Mouse (Mus musculus): ENCODE measurements around the gene Atp5d. TPM values are rescaled to one million over a fixed set of nuclear protein-coding genes. Genes with fewer than 3 reads are reported as not detected.
A peak's percentile ranks its signal among the peaks of the same experiment; 100 is the strongest.

Gene Atp5d
- total RNA-seq, 2 experiments from 2014 or later, result 12.1 to 48.8 TPM

DNA sequence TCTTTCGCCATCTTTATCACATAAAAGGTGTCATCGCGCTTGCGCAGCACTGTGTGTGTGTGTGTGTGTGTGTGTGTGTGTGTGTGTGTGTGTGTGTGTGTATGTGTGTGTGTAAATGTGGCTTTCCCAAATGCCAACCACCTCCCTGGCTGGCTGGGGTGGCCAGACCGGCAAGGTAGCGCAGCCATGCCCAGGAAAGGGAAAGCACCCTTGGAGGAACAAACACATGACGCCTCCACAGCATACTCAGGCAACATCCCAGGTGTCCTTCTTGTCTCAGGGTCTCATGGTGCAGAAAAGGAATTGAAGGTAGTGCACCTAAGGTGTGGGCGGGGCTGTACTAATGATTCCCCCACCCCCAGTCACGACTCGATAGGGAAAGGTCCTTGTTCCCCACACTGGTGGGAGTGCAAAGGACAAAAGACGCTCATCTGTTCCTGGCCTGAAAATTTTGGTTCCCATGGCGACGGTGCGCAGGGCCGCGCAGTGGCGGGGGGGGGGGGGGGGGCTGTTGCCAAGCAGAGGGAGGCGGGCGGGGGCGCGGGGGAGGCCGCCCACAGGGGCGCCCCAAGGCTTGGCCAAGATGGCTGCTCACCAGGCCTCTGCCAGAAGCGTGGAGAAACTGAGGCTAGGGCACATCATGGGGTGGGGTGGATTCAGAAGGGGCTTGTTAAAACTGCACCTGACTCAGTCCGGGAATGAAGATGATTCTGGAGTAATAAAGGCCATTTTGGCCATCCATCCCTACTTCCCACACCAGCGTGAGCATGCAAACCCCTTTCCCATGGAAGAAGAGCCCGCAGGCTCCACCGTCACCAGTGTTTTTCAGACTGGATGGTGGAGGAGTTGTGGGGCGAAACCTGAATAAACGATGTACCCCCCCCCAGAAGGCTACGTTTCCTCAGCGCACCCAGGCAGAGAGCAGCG lies 543 bp upstream of the Atp5d start:
- no peak for ATAC-seq (replicated peaks; ENCODE audit: low FRiP score, poor library complexity, severe bottlenecking)

DNA sequence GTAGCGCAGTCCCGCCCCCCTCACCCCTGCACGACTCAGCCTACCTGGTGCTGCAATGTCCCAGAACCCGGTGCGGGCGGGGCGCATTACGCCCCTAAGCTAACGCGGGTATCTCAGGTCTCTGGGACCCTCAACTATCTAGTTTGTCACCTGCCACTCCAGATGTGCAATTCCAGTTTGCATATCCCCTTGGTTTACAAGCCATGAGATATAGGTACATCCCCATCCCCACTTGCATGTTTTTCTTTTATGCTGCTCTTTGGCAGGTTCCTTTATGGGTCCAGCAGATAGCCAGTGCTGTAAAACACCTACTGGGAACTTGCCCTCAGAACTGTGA lies 975 bp downstream of the Atp5d start:
- no peak for ATAC-seq (replicated peaks; ENCODE audit: low FRiP score, poor library complexity, severe bottlenecking)

DNA sequence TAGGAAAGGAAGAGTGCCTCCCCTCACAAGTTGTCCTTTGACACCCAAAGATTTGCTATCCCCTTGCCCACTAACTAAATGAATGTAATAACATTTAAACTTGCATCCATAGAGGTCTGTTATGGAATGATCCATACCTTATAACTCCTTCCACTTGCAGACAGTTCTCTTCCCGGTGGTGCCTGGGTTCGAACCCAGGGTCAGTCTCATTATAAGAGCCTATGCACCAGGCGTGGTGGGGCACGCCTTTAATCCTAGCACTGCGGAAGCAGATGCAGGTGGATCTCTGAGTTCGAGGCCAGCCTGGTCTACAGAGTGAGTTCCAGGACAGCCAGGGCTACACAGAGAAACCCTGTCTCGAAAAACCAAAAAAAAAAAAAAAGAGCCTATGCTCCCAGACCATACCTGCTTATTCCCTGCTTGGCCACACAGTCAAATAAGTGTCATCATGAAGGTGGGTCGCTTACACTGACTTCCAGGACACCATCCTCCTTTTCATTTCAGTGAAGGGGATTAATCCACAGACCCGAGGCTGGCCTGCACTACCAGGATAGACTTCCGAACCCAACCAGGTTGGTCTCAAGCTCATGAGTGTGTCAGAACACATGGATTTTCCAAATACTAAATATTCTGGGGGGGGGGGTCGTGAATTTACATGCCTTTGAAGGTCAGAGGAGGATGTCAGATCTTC lies 1.7 kb downstream of the Atp5d start:
- ATAC-seq (replicated peaks; ENCODE audit: low FRiP score, poor library complexity, severe bottlenecking), result no peak

DNA sequence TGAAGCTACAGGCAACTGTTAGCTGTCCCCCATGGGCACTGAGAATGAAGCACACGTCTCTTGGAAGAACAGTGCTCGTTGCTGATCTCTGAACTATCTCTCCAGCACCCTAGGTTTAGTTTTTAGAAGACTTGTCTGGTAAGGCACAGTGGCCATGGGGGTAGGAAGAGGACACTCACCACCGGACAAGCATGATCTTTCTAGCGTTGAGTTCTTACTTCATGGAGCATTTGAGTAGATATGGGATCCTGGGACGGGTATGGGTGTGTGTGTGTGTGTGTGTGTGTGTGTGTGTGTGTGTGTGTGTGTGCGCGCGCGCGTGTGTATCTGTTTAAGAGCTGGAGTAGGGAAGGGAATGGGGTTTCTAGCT lies 2.2 kb downstream of the Atp5d start, which contains the start of gene Cbarp:
Gene Cbarp, minus strand, starts transcription at position 170 of the 370 bp plus-strand sequence.
- no peak for ATAC-seq (replicated peaks; ENCODE audit: low FRiP score, poor library complexity, severe bottlenecking)

DNA sequence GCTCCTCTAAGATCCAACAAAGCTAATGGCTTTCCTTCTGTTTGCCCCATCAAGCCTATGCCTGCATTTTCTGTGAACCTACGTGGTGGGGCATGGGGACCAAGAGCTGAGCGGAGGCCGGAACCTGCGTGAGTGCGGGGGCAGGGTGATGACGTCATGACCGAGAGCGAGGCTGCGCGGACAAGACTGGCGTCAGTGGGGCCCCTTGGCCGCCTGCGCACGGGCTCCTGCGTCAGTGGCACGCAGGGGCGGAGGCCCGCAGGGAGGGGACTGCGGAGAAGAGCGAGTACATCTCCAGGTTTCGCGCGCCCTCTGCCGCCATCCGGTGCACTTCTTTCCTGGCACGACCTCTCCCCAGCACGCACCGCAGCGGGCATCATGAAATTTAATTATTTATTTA lies 2.8 kb downstream of the Atp5d start:
- peak; percentile 71 for ATAC-seq (replicated peaks; ENCODE audit: low FRiP score, poor library complexity, severe bottlenecking)

DNA sequence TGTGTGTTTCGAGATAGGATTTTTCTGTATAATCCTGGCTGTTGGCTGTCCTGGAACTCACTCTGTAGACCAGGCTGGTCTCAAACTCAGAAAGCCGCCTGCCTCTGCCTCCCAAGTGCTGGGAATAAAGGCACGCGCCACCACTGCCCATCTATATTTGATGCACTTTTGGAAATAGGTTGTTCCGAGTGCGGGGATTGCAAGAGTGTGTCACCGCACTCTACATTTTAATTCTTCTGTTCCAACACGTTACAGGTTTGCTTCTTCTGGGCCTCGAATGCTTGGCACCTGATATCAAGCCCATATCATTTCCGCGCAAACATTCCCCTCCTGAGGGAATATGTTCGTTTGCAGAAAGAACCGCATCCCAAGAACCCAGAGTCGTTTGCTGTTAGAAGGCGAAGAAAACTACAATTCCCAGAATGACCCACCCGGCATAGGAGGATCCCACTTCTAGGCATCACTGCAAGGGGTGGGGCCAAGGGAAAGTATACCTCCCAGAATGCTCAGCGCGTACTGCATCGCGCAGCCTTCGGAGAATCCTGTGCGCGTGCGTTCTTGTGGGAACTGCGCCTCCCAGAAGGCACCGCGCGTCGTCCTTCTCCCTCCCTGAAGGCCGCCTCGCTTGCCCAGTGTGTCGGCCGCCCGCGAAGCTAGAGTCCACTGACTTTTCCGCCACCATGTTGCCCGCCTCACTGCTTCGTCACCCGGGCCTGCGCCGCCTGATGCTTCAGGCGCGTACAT lies 3.5 kb downstream of the Atp5d start:
- ATAC-seq (replicated peaks; ENCODE audit: low FRiP score, poor library complexity, severe bottlenecking), result peak; percentile 72

DNA sequence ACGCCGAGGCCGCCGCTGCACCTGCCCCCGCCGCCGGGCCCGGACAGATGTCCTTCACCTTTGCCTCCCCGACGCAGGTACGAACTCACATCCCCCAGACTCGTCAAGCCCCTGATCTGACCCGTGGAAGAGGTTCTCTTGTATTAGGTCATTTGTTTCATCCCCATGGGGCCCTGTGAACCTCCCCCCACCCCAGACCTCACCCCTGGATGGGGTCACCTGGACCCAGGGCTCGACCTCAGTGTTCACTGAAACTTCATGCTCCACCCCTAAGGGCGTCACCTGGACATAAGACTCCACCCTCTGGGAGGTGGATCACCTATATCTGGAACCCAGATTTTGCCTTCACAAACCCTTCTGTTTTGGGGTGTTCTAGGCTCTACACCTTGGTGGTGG lies 4.1 kb downstream of the Atp5d start:
- peak; percentile 26 for ATAC-seq (replicated peaks; ENCODE audit: low FRiP score, poor library complexity, severe bottlenecking)

DNA sequence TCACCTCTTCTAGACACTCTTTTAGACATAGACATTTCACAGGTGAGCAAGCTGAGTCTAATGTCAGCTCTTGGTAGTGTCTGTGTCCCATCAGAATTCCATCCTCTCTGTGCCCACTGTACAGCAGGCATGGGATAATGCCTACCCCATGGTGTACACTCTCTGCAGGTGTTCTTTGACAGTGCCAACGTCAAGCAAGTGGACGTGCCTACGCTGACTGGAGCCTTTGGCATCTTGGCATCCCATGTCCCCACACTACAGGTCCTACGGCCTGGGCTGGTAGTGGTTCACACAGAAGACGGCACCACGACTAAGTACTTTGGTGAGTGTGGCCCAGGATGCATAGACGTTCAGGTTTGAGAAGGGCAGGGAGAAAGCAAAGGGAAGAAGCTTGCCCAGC lies 5.2 kb downstream of the Atp5d start:
- ATAC-seq (replicated peaks; ENCODE audit: low FRiP score, poor library complexity, severe bottlenecking), result no peak

DNA sequence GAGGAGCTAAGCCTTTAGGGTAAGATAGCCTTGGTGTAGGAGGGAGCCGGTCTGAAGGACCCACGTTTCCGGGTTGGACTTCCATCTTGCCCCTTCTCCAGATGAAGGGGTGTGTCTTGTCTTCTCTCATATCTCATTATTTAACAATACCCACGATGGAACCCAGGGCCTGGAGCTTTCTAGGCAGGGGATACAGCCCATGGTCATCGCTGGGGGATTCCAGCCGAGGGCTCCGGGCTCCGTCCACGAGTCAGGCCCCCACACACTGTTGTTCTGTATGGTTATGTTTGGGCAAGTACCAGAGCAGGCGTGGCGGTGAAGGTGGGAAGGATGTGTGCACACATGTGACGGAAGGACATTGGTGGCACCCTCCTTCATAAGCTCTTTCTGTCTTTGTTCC lies 5.7 kb downstream of the Atp5d start:
- no peak for ATAC-seq (replicated peaks; ENCODE audit: low FRiP score, poor library complexity, severe bottlenecking)

DNA sequence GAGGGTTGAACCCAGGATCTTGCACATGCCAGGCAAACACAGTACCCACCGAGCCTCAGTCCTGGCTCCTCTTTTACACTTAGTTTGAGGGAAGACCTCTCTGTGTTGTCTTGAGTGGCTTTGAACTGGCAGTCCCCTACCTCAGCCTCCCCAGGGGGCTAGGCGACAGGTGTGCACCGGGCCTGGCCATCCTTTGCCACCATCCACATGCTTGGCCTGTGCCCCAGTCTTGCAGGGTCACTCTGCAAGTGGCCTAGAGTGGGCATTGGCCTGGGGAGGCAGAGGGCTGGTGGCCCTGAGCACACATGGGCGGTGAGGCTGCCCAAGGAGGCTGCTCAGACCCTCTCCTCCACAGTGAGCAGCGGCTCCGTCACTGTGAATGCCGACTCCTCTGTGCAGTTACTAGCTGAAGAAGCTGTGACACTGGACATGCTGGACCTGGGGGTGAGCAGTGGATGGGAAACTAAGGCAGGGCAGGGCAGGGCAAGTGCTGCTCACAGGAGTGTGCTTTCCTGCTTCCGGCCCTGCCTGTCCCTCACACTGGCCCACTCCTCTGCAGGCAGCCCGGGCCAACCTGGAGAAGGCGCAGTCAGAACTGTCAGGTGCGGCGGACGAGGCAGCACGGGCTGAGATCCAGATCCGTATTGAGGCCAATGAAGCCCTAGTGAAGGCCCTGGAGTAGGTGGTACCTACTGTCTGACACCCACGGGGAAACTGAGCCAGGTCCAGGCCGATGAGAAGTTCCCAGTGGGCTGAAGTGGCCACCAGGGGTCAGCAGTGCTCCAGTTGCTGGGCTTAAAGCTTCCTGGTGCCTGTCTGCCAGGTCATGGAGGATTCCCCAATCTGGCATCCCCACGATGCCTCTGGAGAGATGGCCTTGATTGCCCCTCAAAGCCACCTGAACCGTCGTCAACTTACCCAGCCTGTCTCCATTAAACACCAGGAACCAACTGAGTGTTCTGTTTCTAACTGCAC lies 6.7 kb downstream of the Atp5d start:
- no peak for ATAC-seq (replicated peaks; ENCODE audit: low FRiP score, poor library complexity, severe bottlenecking)

DNA sequence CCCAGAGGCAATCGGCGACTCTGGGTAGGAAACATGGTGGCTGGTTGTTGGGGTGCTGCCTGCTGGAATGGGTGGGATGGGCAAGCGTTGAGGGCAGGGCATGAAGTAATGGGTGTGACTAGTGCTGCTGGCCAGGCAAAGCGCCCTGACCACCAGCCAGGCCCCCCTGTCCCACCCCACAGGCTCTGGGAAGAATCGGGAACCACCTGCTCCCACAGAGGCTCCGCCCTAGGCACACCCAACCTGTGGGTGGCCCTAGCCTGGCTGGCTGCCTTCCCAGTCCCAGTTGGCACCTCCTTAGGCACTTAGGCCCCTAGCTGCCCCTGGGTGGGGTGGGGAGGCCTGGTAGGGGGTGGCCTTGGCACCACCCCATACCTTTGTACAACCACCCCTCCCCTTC lies 7.5 kb downstream of the Atp5d start:
- ATAC-seq (replicated peaks; ENCODE audit: low FRiP score, poor library complexity, severe bottlenecking), result 0 out of 2 replicates have a peak, but pooled peaks have one; percentile 3

DNA sequence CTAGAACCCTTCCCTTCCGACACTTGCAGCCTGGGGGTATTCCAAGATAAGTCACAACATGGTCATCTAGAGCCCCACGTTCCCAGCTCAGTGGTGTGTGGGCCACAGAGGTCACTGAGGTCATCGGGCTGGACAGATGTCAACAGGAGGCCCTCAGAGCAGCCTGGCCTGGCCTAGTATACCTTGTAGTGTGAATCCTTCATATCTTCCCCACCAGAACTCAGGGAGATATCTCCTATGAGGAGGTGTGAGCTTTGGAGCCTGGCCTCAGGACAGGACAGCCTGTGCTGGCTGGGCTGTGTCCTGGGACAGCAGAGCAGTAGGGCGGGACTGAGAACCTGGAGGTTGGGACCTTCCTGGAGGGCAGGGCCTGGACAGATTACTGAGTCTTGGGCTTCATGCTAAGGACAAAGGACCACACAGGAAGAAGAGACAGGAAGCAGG lies 8.2 kb downstream of the Atp5d start:
- no peak for ATAC-seq (replicated peaks; ENCODE audit: low FRiP score, poor library complexity, severe bottlenecking)

DNA sequence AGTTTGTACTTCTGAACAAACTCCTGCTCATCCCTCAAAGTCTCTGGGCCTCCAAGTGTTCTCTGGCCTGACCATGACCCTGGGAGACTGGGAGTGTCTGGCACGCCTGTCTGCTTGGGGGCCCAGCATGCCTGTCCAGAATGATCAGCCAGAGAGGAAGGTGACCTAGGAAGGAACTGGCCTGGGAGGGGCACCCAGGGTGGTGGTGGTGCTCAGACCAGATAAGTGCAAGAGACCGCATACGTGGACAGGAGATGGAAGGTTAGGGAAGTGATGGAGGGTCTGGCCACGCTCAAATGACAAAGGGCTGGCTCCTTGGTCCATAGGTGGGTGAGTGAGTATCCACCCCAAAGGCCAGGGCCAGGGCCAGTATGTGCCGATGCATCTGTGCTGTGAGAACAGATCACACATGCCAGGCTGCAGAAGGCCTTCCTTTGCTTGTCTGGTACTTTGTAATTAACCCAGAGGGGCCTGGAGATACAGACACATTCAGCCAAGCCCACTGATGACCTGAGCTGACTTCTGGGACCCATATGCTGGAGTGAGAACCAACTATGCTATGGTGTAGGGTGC lies 8.8 kb downstream of the Atp5d start:
- ATAC-seq (replicated peaks; ENCODE audit: low FRiP score, poor library complexity, severe bottlenecking), result no peak

DNA sequence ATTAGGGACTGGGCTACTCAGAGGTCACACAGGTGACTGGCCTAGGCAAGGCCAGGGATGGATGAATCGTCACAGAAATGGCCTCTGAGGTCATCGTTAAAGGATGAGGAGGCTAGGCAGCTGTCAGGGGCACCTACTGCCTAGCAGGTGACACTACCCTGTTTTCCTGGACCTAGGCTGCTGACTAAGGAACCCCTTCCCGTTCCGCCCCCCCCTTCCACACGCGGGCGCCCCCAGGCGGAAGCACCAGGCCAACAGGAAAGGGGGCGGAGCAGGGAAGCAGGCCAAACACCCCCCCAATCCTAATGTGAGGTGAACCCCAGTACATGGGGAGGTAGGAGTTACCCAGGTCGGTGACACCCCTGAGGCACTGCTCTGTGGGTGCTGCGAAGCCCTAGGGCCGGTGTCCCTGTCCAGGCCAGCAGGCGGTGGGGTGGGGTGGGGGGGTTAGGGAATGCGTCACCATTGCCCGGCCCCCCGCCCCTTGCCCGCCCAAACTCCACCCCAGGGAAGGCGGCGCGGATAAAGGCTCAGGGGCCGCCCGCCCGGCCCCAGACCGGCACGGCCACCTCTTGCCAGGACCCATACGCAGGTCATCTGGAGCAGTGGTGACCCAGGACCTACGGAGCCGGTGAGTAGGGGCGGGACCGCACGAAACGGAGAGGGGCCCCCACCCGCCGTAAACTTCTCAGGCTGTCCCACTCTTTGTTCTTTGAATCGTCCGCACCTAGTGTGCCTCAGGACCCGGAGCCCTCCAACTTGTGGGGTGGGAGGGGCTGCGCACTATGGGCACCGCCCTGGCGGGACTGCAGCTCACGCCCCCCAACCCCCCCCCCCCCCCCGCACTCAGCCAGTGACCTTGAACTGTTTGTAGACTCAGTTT lies 9.5 kb downstream of the Atp5d start, which contains the start of gene Midn:
Gene Midn, plus strand, starts transcription at position 554 of the 883 bp plus-strand sequence.
- 0 out of 2 replicates have a peak, but pooled peaks have one; percentile 5 for ATAC-seq (replicated peaks; ENCODE audit: low FRiP score, poor library complexity, severe bottlenecking)

DNA sequence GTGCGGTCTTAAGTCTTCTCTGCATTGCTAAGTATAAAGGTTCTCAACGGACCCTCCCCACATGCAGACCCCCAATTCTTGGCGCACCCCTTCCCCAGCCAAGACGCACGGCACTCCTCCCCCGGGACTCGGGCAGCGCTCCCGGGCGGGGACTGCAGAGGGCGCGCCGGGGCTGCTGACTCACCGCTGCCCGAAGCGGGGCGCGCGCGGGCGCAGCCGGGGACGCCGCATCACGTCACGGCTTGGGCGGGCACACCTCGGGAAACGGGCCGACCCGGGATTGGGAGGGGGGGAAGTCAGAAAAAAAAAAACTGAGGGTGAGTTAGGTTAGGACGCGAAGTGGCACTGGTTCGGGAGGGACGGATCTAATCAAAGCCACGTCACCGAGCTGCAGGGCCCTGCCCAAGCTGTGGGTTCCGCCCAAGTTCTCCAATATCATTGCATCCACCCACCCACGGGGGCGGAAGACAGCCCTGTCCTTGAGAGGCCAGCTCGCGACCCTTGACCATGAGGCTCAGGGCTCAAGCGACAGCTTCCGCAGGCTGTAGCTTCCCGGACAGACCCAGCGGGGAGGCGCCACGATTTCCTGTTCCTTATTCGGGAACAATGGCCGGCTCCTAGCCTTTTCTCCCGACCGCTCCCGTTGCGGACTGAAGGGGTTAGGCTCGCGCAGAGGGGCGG lies 10.3 kb downstream of the Atp5d start:
- peak; percentile 45 for ATAC-seq (replicated peaks; ENCODE audit: low FRiP score, poor library complexity, severe bottlenecking)

DNA sequence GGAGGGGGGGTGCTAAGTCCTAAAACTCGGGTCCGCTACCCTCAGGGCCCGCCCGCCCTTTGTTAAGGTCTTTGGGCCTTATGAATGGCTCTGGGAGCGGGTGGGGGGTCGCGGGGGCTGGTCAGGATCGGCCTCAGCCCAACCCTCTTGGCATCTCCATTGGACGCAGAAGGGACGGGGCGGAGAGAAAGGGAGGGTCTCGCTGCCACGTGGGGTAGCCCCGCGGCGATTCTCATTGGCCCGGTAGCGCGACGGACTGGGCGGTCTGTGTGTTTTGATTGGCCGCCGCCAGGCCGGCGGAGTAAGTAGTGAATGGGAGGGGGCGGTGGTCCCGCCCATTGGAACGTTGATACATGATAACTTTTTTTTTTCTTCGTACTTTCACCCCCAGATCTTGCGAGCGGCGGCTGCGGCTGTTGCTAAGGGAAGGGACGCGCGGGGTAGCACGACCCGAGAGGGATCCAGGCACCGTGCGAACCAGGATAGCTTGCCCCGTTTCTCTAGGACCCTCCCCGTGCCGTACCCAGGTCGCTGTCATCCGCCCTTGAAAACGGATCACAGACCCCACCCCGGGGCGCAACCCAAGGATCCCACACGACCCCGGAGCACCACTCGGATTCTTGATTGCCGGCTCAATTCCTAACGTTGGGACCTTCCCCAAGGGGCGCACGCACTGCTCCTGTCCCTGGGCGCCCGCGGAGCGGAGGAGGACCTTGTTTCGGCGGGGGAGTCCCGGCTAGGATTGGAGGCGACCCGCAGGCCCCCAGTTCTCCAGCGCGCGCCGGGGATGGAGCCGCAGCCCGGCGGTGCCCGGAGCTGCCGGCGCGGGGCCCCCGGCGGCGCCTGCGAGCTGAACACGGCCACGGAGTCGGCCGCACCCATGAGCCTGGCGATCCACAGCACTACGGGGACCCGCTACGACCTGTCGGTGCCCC lies 11.1 kb downstream of the Atp5d start:
- ATAC-seq (replicated peaks; ENCODE audit: low FRiP score, poor library complexity, severe bottlenecking), result peak; percentile 59

Measured in erythroblast, adult 5-6 weeks (primary cell).